Mouse (Mus musculus): ENCODE measurements around the gene Tox2. TPM values are rescaled to one million over a fixed set of nuclear protein-coding genes. Genes with fewer than 3 reads are reported as not detected.

Gene Tox2
- polyA plus RNA-seq, 1 experiment from 2014 or later: 2.1 TPM

GRCm38 (mm10) chr2:163360858-163361623 is 158.1 kb downstream of the Tox2 start:
- Histone ChIP-seq H3K27me3 (ENCODE audit: control insufficient read depth, insufficient read depth, low read length) (no peaks in the 10 kb centered on the region), H3K9ac (ENCODE audit: low read length) (no peak overlapping the region), H3K4me3 (ENCODE audit: low read depth, low read length) (no peak overlapping the region), H3K4me2 (ENCODE audit: low read depth, severe bottlenecking) (no peak overlapping the region), H3K27ac (replicated peaks; ENCODE audit: low read depth, low read length) (no peak overlapping the region), H3K36me3 (ENCODE audit: control insufficient read depth, insufficient read depth, low read length) (no peaks in the 10 kb centered on the region), H3K9me3 (ENCODE audit: control insufficient read depth, low read length) (no peaks in the 10 kb centered on the region), H3K4me1 (ENCODE audit: control insufficient read depth, insufficient read depth, low read length) (no peaks in the 10 kb centered on the region)
- no peak for ATAC-seq (ENCODE audit: insufficient number of reproducible peaks, low FRiP score, low TSS enrichment, low read depth)
- DNase-seq (ENCODE audit: low spot score): no peak
- 72% methylated on average over 16 of the region's 16 CpGs for WGBS

DNA sequence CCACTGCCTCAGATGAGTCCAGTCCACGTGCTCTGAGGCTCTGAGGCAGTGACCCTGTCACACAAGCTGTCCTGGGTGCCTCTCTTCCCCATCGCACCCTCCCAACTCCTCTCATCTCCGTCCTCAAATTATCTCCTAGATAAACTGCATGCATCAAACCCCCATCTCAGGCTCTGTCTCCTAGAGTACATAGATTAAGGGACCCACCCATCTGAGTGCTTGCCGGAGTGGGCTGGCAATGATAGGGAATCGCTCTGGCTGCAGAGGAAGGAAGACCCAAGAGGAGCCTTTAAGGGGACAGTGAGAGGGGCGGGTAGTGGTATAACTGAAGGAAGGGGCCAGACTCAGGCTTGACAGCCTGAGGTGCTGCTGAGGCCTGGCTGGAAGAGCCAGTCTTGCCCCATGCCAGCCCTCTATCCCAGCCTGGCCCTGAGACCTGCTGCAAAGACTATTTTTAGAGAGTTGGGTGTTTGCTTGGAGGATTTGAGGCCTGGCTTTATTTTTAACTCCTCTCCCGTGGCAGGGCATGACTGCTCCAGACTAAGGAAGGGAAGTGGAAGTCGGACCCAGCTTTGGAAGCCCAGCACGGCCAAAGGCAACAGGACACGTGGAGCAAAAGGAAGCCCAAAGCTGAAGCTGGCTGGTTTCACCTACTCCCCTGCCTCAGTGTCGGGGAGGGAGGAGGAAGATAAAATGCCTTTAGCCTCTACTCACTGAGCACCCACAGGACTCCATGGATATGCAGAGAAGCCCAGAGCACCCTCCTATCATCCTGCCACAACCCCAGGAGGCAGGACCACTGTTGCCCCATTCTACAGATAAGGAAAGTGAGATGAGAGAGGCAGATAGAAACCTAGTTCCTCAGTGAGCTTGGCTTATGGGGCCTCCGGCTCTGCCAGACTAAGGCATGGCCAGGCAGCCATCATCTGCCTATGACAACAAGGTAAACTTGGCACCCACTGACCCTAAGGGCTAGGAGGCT is 160.3 kb downstream of the Tox2 start:
- H3K36me3 ChIP-seq (ENCODE audit: control insufficient read depth, insufficient read depth, low read length): no peaks in the 10 kb centered on the region
- no peak overlapping the region for H3K4me3 ChIP-seq (ENCODE audit: low read depth, low read length)
- DNase-seq (ENCODE audit: low spot score): no peak
- no peaks in the 10 kb centered on the region for H3K4me1 ChIP-seq (ENCODE audit: control insufficient read depth, insufficient read depth, low read length)
- no peak overlapping the region for H3K9ac ChIP-seq (ENCODE audit: low read length)
- no peak overlapping the region for H3K27ac ChIP-seq (replicated peaks; ENCODE audit: low read depth, low read length)
- no peaks in the 10 kb centered on the region for H3K9me3 ChIP-seq (ENCODE audit: control insufficient read depth, low read length)
- H3K27me3 ChIP-seq (ENCODE audit: control insufficient read depth, insufficient read depth, low read length): no peaks in the 10 kb centered on the region
- H3K4me2 ChIP-seq (ENCODE audit: low read depth, severe bottlenecking): no peak overlapping the region
- WGBS: 80% methylated on average over 12 of the region's 12 CpGs
- ATAC-seq (ENCODE audit: insufficient number of reproducible peaks, low FRiP score, low TSS enrichment, low read depth): no peak

DNA sequence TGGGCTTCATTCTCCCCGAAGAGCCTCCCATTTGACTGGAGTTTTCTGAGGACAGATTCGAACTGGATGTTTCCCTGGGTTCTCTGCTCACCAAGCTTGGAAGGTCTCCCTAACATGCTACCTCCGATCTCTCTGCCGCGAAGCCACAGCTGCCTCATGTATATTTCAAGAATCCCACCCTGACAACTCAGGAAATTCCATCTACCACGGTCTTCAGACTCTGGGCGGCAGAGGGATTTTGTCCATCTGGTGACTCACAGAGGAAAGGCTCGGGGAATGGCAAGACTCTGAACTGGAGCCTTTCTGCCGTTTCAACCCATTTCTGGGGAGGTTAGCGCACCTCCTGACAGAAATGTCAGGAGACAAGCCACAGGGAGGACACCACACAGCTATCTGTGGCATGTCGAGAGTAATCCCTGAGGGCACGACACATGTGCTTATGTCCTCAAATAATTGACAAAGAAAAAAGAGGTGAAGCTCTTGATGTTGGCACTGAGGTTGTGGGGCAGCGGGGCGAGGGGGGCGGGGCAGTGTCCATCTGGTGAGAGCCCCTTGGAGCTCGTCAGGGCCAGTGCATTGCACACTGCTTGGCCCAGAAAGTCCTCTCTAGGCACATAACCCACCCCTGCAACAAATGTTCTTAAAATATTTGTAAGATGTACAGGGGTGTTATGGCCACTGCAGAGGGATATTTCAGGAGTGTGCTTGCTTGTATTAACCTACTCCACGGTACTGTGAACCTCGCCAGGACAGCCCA is 162.0 kb downstream of the Tox2 start:
- WGBS: 78% methylated on average over 18 of the region's 18 CpGs
- H3K4me2 ChIP-seq (ENCODE audit: low read depth, severe bottlenecking): no peak overlapping the region
- no peaks in the 10 kb centered on the region for H3K27me3 ChIP-seq (ENCODE audit: control insufficient read depth, insufficient read depth, low read length)
- H3K4me3 ChIP-seq (ENCODE audit: low read depth, low read length): no peak overlapping the region
- H3K9me3 ChIP-seq (ENCODE audit: control insufficient read depth, low read length): no peaks in the 10 kb centered on the region
- no peak overlapping the region for H3K9ac ChIP-seq (ENCODE audit: low read length)
- DNase-seq (ENCODE audit: low spot score) (no peak), ATAC-seq (ENCODE audit: insufficient number of reproducible peaks, low FRiP score, low TSS enrichment, low read depth) (no peak)
- H3K27ac ChIP-seq (replicated peaks; ENCODE audit: low read depth, low read length): no peak overlapping the region
- H3K36me3 ChIP-seq (ENCODE audit: control insufficient read depth, insufficient read depth, low read length): no peaks in the 10 kb centered on the region
- no peaks in the 10 kb centered on the region for H3K4me1 ChIP-seq (ENCODE audit: control insufficient read depth, insufficient read depth, low read length)

DNA sequence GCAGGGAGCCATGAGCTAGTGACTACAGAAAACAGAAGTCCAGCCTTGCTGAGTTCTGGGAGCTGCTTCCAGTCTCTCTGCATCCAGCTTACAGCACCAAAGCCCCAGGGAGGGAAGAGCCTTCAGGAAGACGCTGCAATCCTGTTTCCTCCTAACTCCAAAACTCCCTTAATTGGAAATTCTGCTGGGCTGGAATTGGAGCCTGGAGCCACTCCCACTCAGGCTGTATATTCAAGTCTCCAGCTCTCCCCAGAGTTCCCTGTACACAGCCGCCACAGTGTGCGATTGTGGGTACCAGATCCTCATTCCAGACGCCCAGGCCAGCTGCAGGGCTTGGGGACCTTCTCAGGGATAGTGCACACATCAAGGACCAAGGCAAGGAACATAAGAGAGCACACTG is 167.2 kb downstream of the Tox2 start:
- Histone ChIP-seq H3K36me3 (ENCODE audit: control insufficient read depth, insufficient read depth, low read length) (no peaks in the 10 kb centered on the region), H3K27ac (replicated peaks; ENCODE audit: low read depth, low read length) (no peak overlapping the region)
- WGBS: 51% methylated on average over 4 of the region's 4 CpGs

GRCm38 (mm10) chr2:163372627-163373026 is 169.7 kb downstream of the Tox2 start:
- H3K27me3 ChIP-seq (ENCODE audit: control insufficient read depth, insufficient read depth, low read length): peaks cover 23% of the 10 kb centered on the region
- no peak overlapping the region for H3K27ac ChIP-seq (replicated peaks; ENCODE audit: low read depth, low read length)
- no peaks in the 10 kb centered on the region for H3K36me3 ChIP-seq (ENCODE audit: control insufficient read depth, insufficient read depth, low read length)
- DNase-seq (ENCODE audit: low spot score): no peak
- H3K4me2 ChIP-seq (ENCODE audit: low read depth, severe bottlenecking): no peak overlapping the region
- no peak overlapping the region for H3K4me3 ChIP-seq (ENCODE audit: low read depth, low read length)
- 81% methylated on average over 1 of the region's 1 CpGs for WGBS
- ATAC-seq (ENCODE audit: insufficient number of reproducible peaks, low FRiP score, low TSS enrichment, low read depth): no peak
- H3K9me3 ChIP-seq (ENCODE audit: control insufficient read depth, low read length): no peaks in the 10 kb centered on the region
- H3K9ac ChIP-seq (ENCODE audit: low read length): no peak overlapping the region
- no peaks in the 10 kb centered on the region for H3K4me1 ChIP-seq (ENCODE audit: control insufficient read depth, insufficient read depth, low read length)

More for the DNA sequence above, 167.2 kb downstream of the Tox2 start:
- Histone ChIP-seq H3K4me2 (ENCODE audit: low read depth, severe bottlenecking) (no peak overlapping the region), H3K4me1 (ENCODE audit: control insufficient read depth, insufficient read depth, low read length) (no peaks in the 10 kb centered on the region), H3K9ac (ENCODE audit: low read length) (no peak overlapping the region), H3K9me3 (ENCODE audit: control insufficient read depth, low read length) (no peaks in the 10 kb centered on the region), H3K27me3 (ENCODE audit: control insufficient read depth, insufficient read depth, low read length) (peaks cover 8% of the 10 kb centered on the region), H3K4me3 (ENCODE audit: low read depth, low read length) (no peak overlapping the region)
- ATAC-seq (ENCODE audit: insufficient number of reproducible peaks, low FRiP score, low TSS enrichment, low read depth) (no peak), DNase-seq (ENCODE audit: low spot score) (no peak)

Other genes with a start within 250 kb of the Tox2 start
- gene Sgk2, start 215.8 kb upstream of the Tox2 start, polyA plus RNA-seq (2014; fragmentation: Nextera tagmentation; extraction: Ambion mirVana): not detected in 2 replicates
- gene Ift52, start 185.8 kb upstream of the Tox2 start, polyA plus RNA-seq (2014; fragmentation: Nextera tagmentation; extraction: Ambion mirVana): 52.5 and 55.8 TPM in 2 replicates
- gene Mybl2, start 148.4 kb upstream of the Tox2 start, polyA plus RNA-seq (2014; fragmentation: Nextera tagmentation; extraction: Ambion mirVana): 32.7 and 36.0 TPM in 2 replicates
- not detected in 2 replicates for gene Gtsf1l, start 115.3 kb upstream of the Tox2 start, polyA plus RNA-seq (2014; fragmentation: Nextera tagmentation; extraction: Ambion mirVana)
- gene Jph2, start 194.9 kb downstream of the Tox2 start, polyA plus RNA-seq (2014; fragmentation: Nextera tagmentation; extraction: Ambion mirVana): 0.16 and 0.45 TPM in 2 replicates
- 88.3 and 92.5 TPM in 2 replicates for gene Oser1, start 221.6 kb downstream of the Tox2 start, polyA plus RNA-seq (2014; fragmentation: Nextera tagmentation; extraction: Ambion mirVana)
- 0.28 and 0.51 TPM in 2 replicates for gene Gdap1l1, start 235.4 kb downstream of the Tox2 start, polyA plus RNA-seq (2014; fragmentation: Nextera tagmentation; extraction: Ambion mirVana)

All from limb, embryonic 11.5 days (tissue).